Comparison of ENCODE assay signal across 8 mouse cellular contexts in the genomic region with DNA sequence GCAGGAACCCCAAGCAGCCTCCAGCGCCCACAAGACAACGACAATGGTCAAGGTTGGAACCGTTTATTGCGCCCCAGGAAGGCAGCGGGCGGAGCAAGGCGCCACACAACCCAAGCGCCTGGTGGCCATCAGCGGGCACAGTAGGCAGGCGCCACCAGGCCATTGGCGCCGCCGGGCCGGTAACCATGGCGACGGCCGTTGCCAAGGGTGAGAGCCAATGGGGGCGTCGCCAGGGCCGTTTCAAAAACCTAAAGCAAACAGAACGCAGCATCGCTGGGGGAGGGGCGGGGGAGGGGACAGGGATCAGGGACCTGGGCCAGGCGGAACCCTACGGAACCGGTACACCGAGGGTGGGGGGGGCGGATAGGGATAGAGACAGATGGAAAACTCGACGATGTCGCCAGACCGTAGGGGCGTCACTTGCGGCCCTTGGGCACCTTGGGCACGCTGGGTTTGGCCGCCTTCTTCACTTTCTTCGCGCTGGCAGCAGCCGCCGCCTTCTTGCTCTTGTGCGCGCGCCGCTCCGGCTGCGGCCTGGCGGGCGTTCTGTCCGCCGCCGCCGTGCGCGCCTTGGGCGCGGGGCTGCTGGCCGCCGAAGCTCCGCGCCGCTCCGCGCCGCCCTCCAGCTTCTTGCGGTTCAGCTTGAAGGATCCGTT. TPM values are rescaled to one million over a fixed set of nuclear protein-coding genes. Genes with fewer than 3 reads are reported as not detected.
DNase-seq lines count a peak whose midpoint lies in the region; ATAC-seq lines count a peak whose summit lies in the region.

No protein-coding gene starts in this region.

- H3K4me1 ChIP-seq in embryonic facial prominence, embryonic 13.5 days = peaks cover 22% of the 10 kb centered on the region

- peak overlapping the region; percentile 94 for H3K4me3 ChIP-seq in embryonic facial prominence, embryonic 13.5 days

- peak; percentile 26 for DNase-seq in CD4-positive helper T cell, adult 2 months (ENCODE audit: low read depth, low spot score)
- peak; percentile 90 for DNase-seq in adrenal gland, postnatal 25 days
- DNase-seq in heart, postnatal 4 days = peak; percentile 81
- peak; percentile 77 for DNase-seq in left cerebral cortex, adult 11 months (ENCODE audit: low spot score)
- DNase-seq in lung, postnatal 25 days (ENCODE audit: low spot score) = peak; percentile 42
- DNase-seq in right cerebral cortex, adult 18-20 months = peak; percentile 90
- no peak for DNase-seq in c-Kit-positive CD71-positive TER-119-positive erythroid progenitor cells, embryonic 14.5 days (ENCODE audit: low spot score)

- H3K4me2 ChIP-seq in embryonic facial prominence, embryonic 13.5 days = peak overlapping the region; percentile 81

- peak overlapping the region; percentile 97 for H3K9ac ChIP-seq in embryonic facial prominence, embryonic 13.5 days

- ATAC-seq in embryonic facial prominence, embryonic 13.5 days (ENCODE audit: insufficient number of reproducible peaks, insufficient read depth, low FRiP score, low TSS enrichment, low read depth) = peak; percentile 79

- H3K9me3 ChIP-seq in embryonic facial prominence, embryonic 13.5 days = no peaks in the 10 kb centered on the region

- H3K27ac ChIP-seq in embryonic facial prominence, embryonic 13.5 days = peak overlapping the region; percentile 96

- no peaks in the 10 kb centered on the region for H3K27me3 ChIP-seq in embryonic facial prominence, embryonic 13.5 days

- H3K36me3 ChIP-seq in embryonic facial prominence, embryonic 13.5 days = peaks cover 23% of the 10 kb centered on the region

- under 1% methylated on average over 66 of the region's 66 CpGs for WGBS in embryonic facial prominence, embryonic 13.5 days

RNA-seq across cellular contexts. Expression of a gene that starts 0.9 kb away (rescaled TPM):
- total RNA-seq in adrenal gland, postnatal 25 days (2021) = 15.1 and 19.1 TPM in 2 replicates
- 27.3 and 33.0 TPM in 2 replicates for polyA plus RNA-seq in embryonic facial prominence, embryonic 13.5 days (2015; fragmentation: Nextera tagmentation; extraction: Ambion mirVana)
- total RNA-seq in heart, postnatal 4 days (2021) = 10 to 100 TPM; 36.2 to 37.3 TPM
